Mouse (Mus musculus) hindbrain, postnatal 0 days (tissue): ENCODE results near the gene Gm8011. TPM values are rescaled to one million over a fixed set of nuclear protein-coding genes. Genes with fewer than 3 reads are reported as not detected.
"Not testable (repeated sequence)": the region's sequence is repeated elsewhere in the genome, so short reads cannot be mapped to it uniquely, and the experiment has no call there.

ENCODE experiments used
- ATAC-seq: fragments of 200-750 bp; cut with Nextera tagmentation; 2 replicates; pipeline ENCODE4 v1.8.0; 2017; ENCODE audit warnings: mild to moderate bottlenecking, moderate TSS enrichment, moderate library complexity
- DNase-seq: peaks from one replicate; pipeline ENCODE4 v3.0.0-alpha.2; 2015; ENCODE audit warnings: low spot score
- H3K27ac ChIP-seq: fragments of 300-500 bp; sonication (generic); 2 replicates; pipeline ENCODE4 v1.5.1; 2014; ENCODE audit warnings: mild to moderate bottlenecking
- H3K27me3 ChIP-seq: fragments of 300-500 bp; sonication (generic); 2 replicates; pipeline ENCODE4 v1.6.1; 2014; ENCODE audit warnings: low read length, mixed read lengths; ENCODE audit not compliant: insufficient read depth
- H3K36me3 ChIP-seq: fragments of 300-500 bp; sonication (generic); 2 replicates; pipeline ENCODE4 v1.6.1; 2014; ENCODE audit warnings: low read length, mixed read lengths; ENCODE audit not compliant: insufficient read depth
- H3K4me1 ChIP-seq: fragments of 300-500 bp; sonication (generic); 2 replicates; pipeline ENCODE4 v1.6.1; 2014; ENCODE audit warnings: antibody characterized with exemption, low read length, mixed read lengths; ENCODE audit not compliant: insufficient read depth
- H3K4me2 ChIP-seq: fragments of 300-500 bp; sonication (generic); 2 replicates; pipeline ENCODE4 v1.6.1; 2014; ENCODE audit warnings: low read depth, mild to moderate bottlenecking, low read length, moderate library complexity, mixed read lengths
- H3K4me3 ChIP-seq: fragments of 300-500 bp; sonication (generic); 2 replicates; pipeline ENCODE4 v1.5.1; 2014; ENCODE audit warnings: low read length
- H3K9ac ChIP-seq: fragments of 300-500 bp; sonication (generic); replicated peaks from 2 replicates; pipeline ENCODE4 v1.6.1; 2014; ENCODE audit warnings: mild to moderate bottlenecking, low read length, moderate library complexity, mixed read lengths
- H3K9me3 ChIP-seq: fragments of 300-500 bp; sonication (generic); 2 replicates; pipeline ENCODE4 v1.6.1; 2016; ENCODE audit warnings: low read length, mixed read lengths
- whole genome bisulfite sequencing: fragments of 180-500 bp; shearing (Covaris S2); extraction: QIAGEN DNeasy Blood & Tissue Kit; methylation state at CpG from one replicate; pipeline ENCODE4 v1.1.7; 2014; 5-methylcytosine and 5-hydroxymethylcytosine counted together
- polyA plus RNA-seq: library from polyadenylated mRNA; unstranded; fragments of >200 nt; fragmentation: Nextera tagmentation; extraction: Ambion mirVana; gene quantifications from 2 replicates; pipeline ENCODE4 v1.2.1, GENCODE M21; 2015
- total RNA-seq: library from RNA; depleted of rRNA; stranded (reverse); fragments of >200 nt; gene quantifications from 2 replicates; pipeline ENCODE4 v1.2.3, GENCODE M21; 2014; rRNA removed

The Gm8011 gene
- total RNA-seq (not detected in 2 replicates), polyA plus RNA-seq (not detected in 2 replicates)

- H3K9me3 ChIP-seq, H3K27me3 ChIP-seq, ATAC-seq, H3K9ac ChIP-seq, H3K4me3 ChIP-seq, H3K4me1 ChIP-seq, H3K4me2 ChIP-seq, H3K27ac ChIP-seq, H3K36me3 ChIP-seq, DNase-seq: not testable (repeated sequence)
- WGBS, result 64% methylated on average over 2 of the region's 2 CpGs
Observed at GRCm38 (mm10) chr14:42463581-42463980, at the start of gene Gm8011. Gene Gm8011 (plus strand): TSS chr14:42463881.

GRCm38 (mm10) chr14:42439573-42439972 is 24.1 kb upstream of the Gm8011 start, which contains the start of gene Gm8005:
Gene Gm8005 (minus strand): TSS chr14:42439673.
- H3K4me3 ChIP-seq, H3K27ac ChIP-seq, H3K4me2 ChIP-seq, H3K9ac ChIP-seq, H3K36me3 ChIP-seq, H3K4me1 ChIP-seq, ATAC-seq, H3K9me3 ChIP-seq, DNase-seq, H3K27me3 ChIP-seq: not testable (repeated sequence)
- WGBS, result 98% methylated on average over 2 of the region's 4 CpGs

- not testable (repeated sequence) for H3K27ac ChIP-seq, H3K9me3 ChIP-seq, H3K4me1 ChIP-seq, H3K9ac ChIP-seq, H3K4me3 ChIP-seq, ATAC-seq, H3K4me2 ChIP-seq, H3K27me3 ChIP-seq, H3K36me3 ChIP-seq, DNase-seq
- WGBS, result 93% methylated on average over 2 of the region's 3 CpGs
Observed at GRCm38 (mm10) chr14:42502249-42502648, 38.6 kb downstream of the Gm8011 start, which contains the start of gene Gm8020. Gene Gm8020 (minus strand): TSS chr14:42502349.

Other genes starting within 250 kb of the Gm8011 start
- gene Gm17026, start 203.8 kb upstream of the Gm8011 start, total RNA-seq, result not detected in 2 replicates
- not detected in 2 replicates for gene Gm17026, start 203.8 kb upstream of the Gm8011 start, polyA plus RNA-seq
- gene Gm9611, start 166.5 kb upstream of the Gm8011 start, total RNA-seq, result not detected in 2 replicates
- not detected in 2 replicates for gene Gm9611, start 166.5 kb upstream of the Gm8011 start, polyA plus RNA-seq
- gene Gm7995, start 153.7 kb upstream of the Gm8011 start, total RNA-seq, result not detected in 2 replicates
- gene Gm7995, start 153.7 kb upstream of the Gm8011 start, polyA plus RNA-seq, result not detected in 2 replicates
- gene Gm8005, start 24.2 kb upstream of the Gm8011 start, total RNA-seq, result not detected in 2 replicates
- gene Gm8005, start 24.2 kb upstream of the Gm8011 start, polyA plus RNA-seq, result not detected in 2 replicates
- gene Gm8020, start 38.5 kb downstream of the Gm8011 start, total RNA-seq, result not detected in 2 replicates
- not detected in 2 replicates for gene Gm8020, start 38.5 kb downstream of the Gm8011 start, polyA plus RNA-seq
- gene Gm8024, start 60.4 kb downstream of the Gm8011 start, total RNA-seq, result 0.21 TPM in 1 of 2 replicates, not detected in the other
- gene Gm8024, start 60.4 kb downstream of the Gm8011 start, polyA plus RNA-seq, result not detected in 2 replicates
- gene Gm17124, start 136.0 kb downstream of the Gm8011 start, total RNA-seq, result not detected in 2 replicates
- not detected in 2 replicates for gene Gm17124, start 136.0 kb downstream of the Gm8011 start, polyA plus RNA-seq
- gene Gm3633, start 178.0 kb downstream of the Gm8011 start, total RNA-seq, result not detected in 2 replicates
- not detected in 2 replicates for gene Gm3633, start 178.0 kb downstream of the Gm8011 start, polyA plus RNA-seq
- gene Gm10378, start 192.1 kb downstream of the Gm8011 start, total RNA-seq, result not detected in 2 replicates
- gene Gm10378, start 192.1 kb downstream of the Gm8011 start, polyA plus RNA-seq, result not detected in 2 replicates